Comparison of ENCODE assay signal across 8 mouse cellular contexts in genomic region chr16:97697769-97698168, GRCm38 (mm10).
DNase-seq lines count a peak whose midpoint lies in the region; ATAC-seq lines count a peak whose summit lies in the region.

No protein-coding gene starts in this region.

- ATAC-seq in kidney, embryonic 15.5 days (replicated peaks; ENCODE audit: low FRiP score), result 0 out of 2 replicates have a peak, but pooled peaks have one; percentile 33
- ATAC-seq in megakaryocyte progenitor cell, adult 5-6 weeks (replicated peaks; ENCODE audit: poor library complexity), result peak; percentile 83

- H3K4me3 ChIP-seq in kidney, embryonic 15.5 days (replicated peaks), result no peak overlapping the region

- no peak overlapping the region for H3K27ac ChIP-seq in kidney, embryonic 15.5 days

- H3K4me1 ChIP-seq in kidney, embryonic 15.5 days, result no peaks in the 10 kb centered on the region

- no peaks in the 10 kb centered on the region for H3K27me3 ChIP-seq in kidney, embryonic 15.5 days

- WGBS in kidney, embryonic 15.5 days, result 23% methylated on average over 1 of the region's 1 CpGs

- no peak overlapping the region for H3K4me2 ChIP-seq in kidney, embryonic 15.5 days

- no peak for DNase-seq in kidney, postnatal 14 days
- DNase-seq in ZHBTc4 (ENCODE audit: low read depth, low spot score), result peak; percentile 22
- peak; percentile 16 to 39 for DNase-seq in kidney, postnatal 4 days
- DNase-seq in cerebellum, postnatal 25 days, result no peak
- no peak for DNase-seq in cerebellum, adult 11-12 months
- DNase-seq in urinary bladder, postnatal 36 days (ENCODE audit: low spot score in 2 of 2), result no peak

- no peaks in the 10 kb centered on the region for H3K36me3 ChIP-seq in kidney, embryonic 15.5 days

- no peak overlapping the region for H3K9ac ChIP-seq in kidney, embryonic 15.5 days

- no peaks in the 10 kb centered on the region for H3K9me3 ChIP-seq in kidney, embryonic 15.5 days (replicated peaks)

Comparison
In these comparisons a context has a peak if more than half of its experiments do, and no peak if none do; other contexts are left out.
1. DNase-seq: peak in ZHBTc4 (single experiment) and kidney, postnatal 4 days (2 of 2); none in kidney, postnatal 14 days (single experiment), cerebellum, postnatal 25 days (0 of 2), cerebellum, adult 11-12 months (single experiment) and urinary bladder, postnatal 36 days (0 of 2).